Mouse (Mus musculus): Measurements from ENCODE around the gene Klf12.

Klf12 gene

GRCm38 (mm10) chr14:100041823-100042222 lies 242.7 kb downstream of the Klf12 start:
- DNase-seq (ENCODE audit: low read depth): no peak

- no peak for DNase-seq (ENCODE audit: low read depth)
Measured at GRCm38 (mm10) chr14:100026671-100027070, 257.8 kb downstream of the Klf12 start.

GRCm38 (mm10) chr14:100017219-100017618 lies 267.3 kb downstream of the Klf12 start:
- no peak for DNase-seq (ENCODE audit: low read depth)

- no peak for DNase-seq (ENCODE audit: low read depth)
Measured at GRCm38 (mm10) chr14:100010525-100010924, 274.0 kb downstream of the Klf12 start.

- DNase-seq (ENCODE audit: low read depth): peak; percentile 17
Measured at GRCm38 (mm10) chr14:100009790-100010382, 274.6 kb downstream of the Klf12 start.

GRCm38 (mm10) chr14:99983510-99983909 lies 301.0 kb downstream of the Klf12 start:
- no peak for DNase-seq (ENCODE audit: low read depth)

GRCm38 (mm10) chr14:99981209-99981608 lies 303.3 kb downstream of the Klf12 start:
- DNase-seq (ENCODE audit: low read depth): no peak

- DNase-seq (ENCODE audit: low read depth): no peak
Measured at GRCm38 (mm10) chr14:99967920-99968319, 316.6 kb downstream of the Klf12 start.

- no peak for DNase-seq (ENCODE audit: low read depth)
Measured at GRCm38 (mm10) chr14:99960500-99961229, 323.8 kb downstream of the Klf12 start.

- no peak for DNase-seq (ENCODE audit: low read depth)
Measured at GRCm38 (mm10) chr14:99955133-99955532, 329.3 kb downstream of the Klf12 start.

GRCm38 (mm10) chr14:99944221-99945108 lies 340.0 kb downstream of the Klf12 start:
- DNase-seq (ENCODE audit: low read depth): no peak

- peak; percentile 14 for DNase-seq (ENCODE audit: low read depth)
Measured at GRCm38 (mm10) chr14:99943156-99943555, 341.3 kb downstream of the Klf12 start.

GRCm38 (mm10) chr14:99933456-99933855 lies 351.0 kb downstream of the Klf12 start:
- peak; percentile 10 for DNase-seq (ENCODE audit: low read depth)

GRCm38 (mm10) chr14:99931879-99932278 lies 352.6 kb downstream of the Klf12 start:
- peak; percentile 49 for DNase-seq (ENCODE audit: low read depth)

GRCm38 (mm10) chr14:99911912-99912311 lies 372.6 kb downstream of the Klf12 start:
- no peak for DNase-seq (ENCODE audit: low read depth)

- no peak for DNase-seq (ENCODE audit: low read depth)
Measured at GRCm38 (mm10) chr14:99910876-99911275, 373.6 kb downstream of the Klf12 start.

GRCm38 (mm10) chr14:99900902-99901301 lies 383.6 kb downstream of the Klf12 start:
- DNase-seq (ENCODE audit: low read depth): no peak

GRCm38 (mm10) chr14:99898861-99899260 lies 385.6 kb downstream of the Klf12 start:
- DNase-seq (ENCODE audit: low read depth): no peak

- peak; percentile 45 for DNase-seq (ENCODE audit: low read depth)
Measured at GRCm38 (mm10) chr14:99894708-99895383, 389.6 kb downstream of the Klf12 start.

- no peak for DNase-seq (ENCODE audit: low read depth)
Measured at GRCm38 (mm10) chr14:99894062-99894461, 390.4 kb downstream of the Klf12 start.

GRCm38 (mm10) chr14:99886503-99886902 lies 398.0 kb downstream of the Klf12 start:
- no peak for DNase-seq (ENCODE audit: low read depth)

- DNase-seq (ENCODE audit: low read depth): no peak
Measured at GRCm38 (mm10) chr14:99885562-99885961, 398.9 kb downstream of the Klf12 start.
